Mouse (Mus musculus): ENCODE results near the gene Macrod2. TPM values are rescaled to one million over a fixed set of nuclear protein-coding genes. Genes with fewer than 3 reads are reported as not detected.

Gene Macrod2
- polyA plus RNA-seq, 1 experiment from 2014 or later: 26.5 TPM

DNA sequence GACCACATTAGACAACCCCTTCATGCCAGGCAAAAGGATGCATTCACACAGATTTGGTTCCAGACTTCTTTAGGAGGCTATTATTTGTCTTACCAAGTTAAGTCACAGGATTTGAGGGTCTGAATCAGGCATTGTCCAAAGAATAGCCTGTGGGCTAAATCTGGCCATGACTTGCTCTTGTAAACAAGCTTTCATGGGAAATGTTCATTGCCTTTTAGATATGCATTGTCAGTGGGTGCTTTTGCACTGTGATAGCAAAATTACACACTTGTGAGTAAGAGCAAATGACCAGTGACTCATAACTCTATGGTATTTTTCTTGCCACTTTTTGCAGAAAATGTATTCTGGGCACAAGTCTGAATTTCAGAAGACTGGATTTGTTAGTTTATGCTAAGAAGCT, 1150.8 kb downstream of the Macrod2 start:
- no peak overlapping the region for H3K4me3 ChIP-seq
- H3K36me3 ChIP-seq: no peaks in the 10 kb centered on the region
- no peak for DNase-seq (ENCODE audit: low spot score)

DNA sequence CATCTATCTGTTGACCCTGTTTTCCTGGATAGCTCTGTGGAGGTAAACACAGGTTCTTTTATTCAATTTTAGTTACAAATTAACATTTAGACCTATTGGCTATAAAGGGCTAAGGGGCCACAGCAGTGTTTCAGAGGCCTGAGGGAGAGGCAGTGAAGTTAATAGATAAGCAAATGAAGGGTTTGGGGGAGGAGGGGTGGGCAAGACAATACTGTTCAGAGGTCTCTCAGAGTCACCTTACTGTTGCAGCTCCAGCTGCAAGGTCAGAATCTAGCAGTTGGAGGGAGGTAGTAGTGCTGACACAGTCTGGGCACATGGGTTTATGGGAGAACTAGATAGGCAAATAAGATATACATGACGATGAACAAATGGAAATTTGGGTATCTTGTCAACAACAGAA, 1156.6 kb downstream of the Macrod2 start:
- Histone ChIP-seq H3K9me3 (no peaks in the 10 kb centered on the region), H3K4me3 (no peak overlapping the region), H3K27me3 (ENCODE audit: insufficient read depth, poor library complexity, severe bottlenecking) (no peaks in the 10 kb centered on the region), H3K36me3 (no peaks in the 10 kb centered on the region), H3K27ac (no peak overlapping the region), H3K4me1 (no peaks in the 10 kb centered on the region)
- WGBS: 76% methylated on average over 1 of the region's 1 CpGs
- DNase-seq (ENCODE audit: low spot score): no peak

More for the DNA sequence above, 1150.8 kb downstream of the Macrod2 start:
- H3K9me3 ChIP-seq: no peaks in the 10 kb centered on the region
- H3K27me3 ChIP-seq (ENCODE audit: insufficient read depth, poor library complexity, severe bottlenecking): no peaks in the 10 kb centered on the region
- H3K4me1 ChIP-seq: no peaks in the 10 kb centered on the region
- H3K27ac ChIP-seq: no peak overlapping the region

DNA sequence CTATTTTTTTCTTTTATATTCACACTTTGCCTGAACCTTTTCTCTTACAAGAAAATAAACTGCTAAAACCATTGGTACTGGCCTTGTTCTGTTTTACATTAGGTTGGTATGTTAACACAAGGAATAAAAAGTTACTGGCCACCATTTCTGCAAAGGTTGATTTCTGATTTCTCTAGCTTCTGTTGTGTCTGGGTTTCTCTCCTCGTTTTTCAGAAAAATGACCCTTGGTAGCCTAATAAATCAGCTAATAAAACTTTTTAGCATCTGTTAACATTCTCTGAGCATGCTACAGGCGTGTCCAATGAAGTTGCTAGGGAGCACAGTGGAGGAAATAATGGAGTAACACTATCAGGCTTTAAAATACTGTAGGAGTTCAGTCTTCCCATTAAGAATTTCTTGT, 1161.6 kb downstream of the Macrod2 start:
- no peaks in the 10 kb centered on the region for H3K27me3 ChIP-seq (ENCODE audit: insufficient read depth, poor library complexity, severe bottlenecking)
- no peak overlapping the region for H3K27ac ChIP-seq
- H3K9me3 ChIP-seq: no peaks in the 10 kb centered on the region
- no peaks in the 10 kb centered on the region for H3K36me3 ChIP-seq
- WGBS: 63% methylated on average over 2 of the region's 2 CpGs
- no peak for DNase-seq (ENCODE audit: low spot score)
- H3K4me3 ChIP-seq: no peak overlapping the region
- H3K4me1 ChIP-seq: no peaks in the 10 kb centered on the region

DNA sequence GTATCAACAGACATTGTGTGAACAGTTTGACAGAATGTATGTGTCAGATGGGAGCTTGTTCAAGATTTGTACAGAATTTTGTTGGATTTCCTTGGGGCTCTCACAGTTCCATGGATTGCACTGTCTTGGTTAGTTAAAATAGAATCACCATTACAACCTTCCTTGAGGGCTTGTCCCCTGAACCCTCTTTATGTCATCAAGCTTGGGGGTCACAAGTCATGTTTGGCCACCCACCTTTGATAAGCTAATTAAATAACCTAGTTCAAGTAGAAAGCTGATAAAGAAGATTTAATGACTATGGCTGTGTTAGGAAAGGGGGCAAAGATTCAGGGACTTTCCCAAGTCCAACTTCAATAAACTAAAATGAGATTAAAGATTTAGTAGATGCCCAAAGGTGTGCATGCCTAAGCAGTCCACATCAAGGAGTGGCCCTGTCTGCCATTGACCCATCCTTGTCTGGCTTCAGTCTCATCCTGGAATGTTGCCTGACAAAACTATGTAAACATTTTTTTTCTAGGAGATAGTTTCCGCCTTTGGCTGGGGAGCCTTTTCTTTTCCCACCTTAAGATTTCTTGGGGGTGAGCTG, 1163.2 kb downstream of the Macrod2 start:
- 87% methylated on average over 1 of the region's 1 CpGs for whole genome bisulfite sequencing
- DNase-seq (ENCODE audit: low spot score): no peak
- H3K27ac ChIP-seq: no peak overlapping the region
- no peak overlapping the region for H3K4me3 ChIP-seq
- no peaks in the 10 kb centered on the region for H3K9me3 ChIP-seq
- H3K4me1 ChIP-seq: no peaks in the 10 kb centered on the region
- no peaks in the 10 kb centered on the region for H3K36me3 ChIP-seq
- H3K27me3 ChIP-seq (ENCODE audit: insufficient read depth, poor library complexity, severe bottlenecking): no peaks in the 10 kb centered on the region

DNA sequence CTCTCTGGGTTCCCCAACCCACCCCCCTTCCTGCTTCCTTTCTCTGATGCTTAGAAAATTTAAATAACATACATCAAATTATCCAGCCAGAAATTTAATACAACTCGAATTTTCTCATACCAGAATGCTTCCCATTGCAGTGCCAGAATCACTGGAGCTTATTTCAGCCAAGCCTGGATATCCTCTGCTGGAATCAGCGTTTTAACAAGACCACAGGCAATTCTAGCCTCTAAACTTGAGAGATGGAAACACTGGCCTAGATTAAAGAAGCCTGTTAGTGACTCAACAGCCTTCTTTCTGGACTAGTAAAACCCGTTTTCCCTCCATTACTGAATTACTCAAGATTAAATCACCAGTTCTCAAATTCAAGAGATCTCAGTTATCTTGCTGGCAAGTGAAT, 1170.9 kb downstream of the Macrod2 start:
- DNase-seq (ENCODE audit: low spot score): no peak
- no peaks in the 10 kb centered on the region for H3K9me3 ChIP-seq
- no peaks in the 10 kb centered on the region for H3K27me3 ChIP-seq (ENCODE audit: insufficient read depth, poor library complexity, severe bottlenecking)
- no peak overlapping the region for H3K4me3 ChIP-seq
- no peak overlapping the region for H3K27ac ChIP-seq
- no peaks in the 10 kb centered on the region for H3K4me1 ChIP-seq
- WGBS: 63% methylated on average over 3 of the region's 3 CpGs
- H3K36me3 ChIP-seq: no peaks in the 10 kb centered on the region

DNA sequence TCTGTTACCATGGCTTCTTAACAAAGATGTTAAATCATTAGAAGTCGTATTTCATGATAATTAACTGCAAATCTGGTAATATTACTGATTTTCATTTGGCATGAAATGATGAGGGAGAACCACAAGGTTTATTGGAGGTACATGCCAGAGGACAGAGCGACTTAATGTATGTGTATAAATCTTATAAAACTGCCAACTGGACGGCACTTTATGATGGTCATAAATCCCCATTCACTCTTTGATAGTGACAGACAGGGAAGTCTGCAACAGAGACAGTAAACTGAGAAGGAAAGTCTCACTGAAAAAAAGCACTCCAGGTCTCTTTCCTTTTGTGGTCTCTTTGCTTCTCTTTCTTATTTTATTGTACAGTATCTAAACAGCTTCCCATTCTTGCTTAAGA, 1176.3 kb downstream of the Macrod2 start:
- DNase-seq (ENCODE audit: low spot score): no peak
- no peaks in the 10 kb centered on the region for H3K27me3 ChIP-seq (ENCODE audit: insufficient read depth, poor library complexity, severe bottlenecking)
- H3K4me3 ChIP-seq: no peak overlapping the region
- H3K36me3 ChIP-seq: no peaks in the 10 kb centered on the region
- H3K4me1 ChIP-seq: no peaks in the 10 kb centered on the region
- no peak overlapping the region for H3K27ac ChIP-seq
- no peaks in the 10 kb centered on the region for H3K9me3 ChIP-seq
- 74% methylated on average over 3 of the region's 3 CpGs for WGBS

DNA sequence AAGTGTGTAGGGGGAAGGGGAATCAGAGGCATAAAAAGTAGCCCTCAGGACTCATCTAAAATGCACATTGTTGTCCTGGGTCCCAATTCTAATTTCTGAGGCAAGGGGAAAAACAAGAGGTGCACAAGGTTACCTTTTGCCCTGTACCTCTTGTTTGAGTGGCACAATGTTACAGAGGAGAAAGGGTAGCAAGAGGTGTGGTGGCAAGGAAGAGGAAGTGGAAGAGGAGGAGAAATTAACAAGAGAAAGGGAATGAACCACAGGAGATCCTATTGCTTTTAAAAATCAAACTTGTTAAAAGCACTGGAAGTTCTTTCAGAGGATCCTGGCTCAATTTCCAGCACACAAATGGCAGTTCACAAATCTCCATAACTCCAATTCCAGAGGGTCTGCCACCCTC, 1183.1 kb downstream of the Macrod2 start:
- DNase-seq (ENCODE audit: low spot score): no peak
- no peak overlapping the region for H3K27ac ChIP-seq
- no peaks in the 10 kb centered on the region for H3K27me3 ChIP-seq (ENCODE audit: insufficient read depth, poor library complexity, severe bottlenecking)
- no peaks in the 10 kb centered on the region for H3K9me3 ChIP-seq
- no peak overlapping the region for H3K4me3 ChIP-seq
- no peaks in the 10 kb centered on the region for H3K4me1 ChIP-seq
- no peaks in the 10 kb centered on the region for H3K36me3 ChIP-seq

DNA sequence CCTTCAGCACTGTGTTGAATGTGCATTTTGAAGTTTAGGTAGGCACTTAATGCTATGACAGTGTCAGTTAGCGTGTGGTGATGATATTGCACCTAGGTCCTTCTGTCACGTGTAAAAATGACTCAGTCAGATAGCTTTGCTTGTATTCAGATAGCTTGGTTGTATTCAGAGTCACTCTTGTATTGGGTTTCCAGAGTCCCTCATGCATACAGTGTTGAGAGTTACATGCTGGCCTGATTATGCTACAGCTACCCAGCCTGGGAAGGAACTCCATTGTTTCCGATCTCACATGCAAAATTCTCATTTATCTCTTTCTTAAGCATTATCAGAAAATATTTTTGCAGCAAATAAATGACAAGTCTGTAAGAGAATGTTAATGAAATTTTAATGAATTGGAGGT, 1187.3 kb downstream of the Macrod2 start:
- WGBS: 73% methylated on average over 3 of the region's 3 CpGs

DNA sequence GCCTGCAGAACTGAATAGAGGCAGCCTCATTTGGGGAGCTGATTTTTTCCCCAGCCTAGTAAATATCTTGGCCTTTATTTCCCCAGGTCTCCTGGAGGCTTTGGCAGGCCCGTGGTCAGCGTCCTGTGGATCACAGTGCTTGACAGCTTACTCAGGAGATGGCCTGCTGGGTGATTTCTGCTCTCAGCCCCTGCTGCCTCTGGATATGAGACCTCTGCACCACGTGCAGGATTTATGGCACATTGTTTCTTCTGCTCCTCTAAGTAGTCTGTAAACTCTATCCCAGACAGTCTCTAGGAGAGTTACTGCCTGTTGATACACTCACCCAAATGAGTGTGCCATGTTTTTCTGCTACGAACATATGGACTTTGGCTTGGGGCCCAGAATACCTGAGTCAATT, 1187.8 kb downstream of the Macrod2 start:
- H3K36me3 ChIP-seq: no peaks in the 10 kb centered on the region
- no peaks in the 10 kb centered on the region for H3K27me3 ChIP-seq (ENCODE audit: insufficient read depth, poor library complexity, severe bottlenecking)
- H3K9me3 ChIP-seq: no peaks in the 10 kb centered on the region
- no peak for DNase-seq (ENCODE audit: low spot score)
- no peak overlapping the region for H3K4me3 ChIP-seq
- peaks cover 14% of the 10 kb centered on the region; the same call in 1 of the 2 replicates for H3K4me1 ChIP-seq
- H3K27ac ChIP-seq: no peak overlapping the region
- WGBS: 43% methylated on average over 4 of the region's 4 CpGs

More for the DNA sequence above, 1187.3 kb downstream of the Macrod2 start:
- no peaks in the 10 kb centered on the region for H3K36me3 ChIP-seq
- no peak overlapping the region for H3K27ac ChIP-seq
- H3K4me1 ChIP-seq: peaks cover 9% of the 10 kb centered on the region; the same call in 1 of the 2 replicates
- H3K27me3 ChIP-seq (ENCODE audit: insufficient read depth, poor library complexity, severe bottlenecking): no peaks in the 10 kb centered on the region
- no peak for DNase-seq (ENCODE audit: low spot score)
- H3K9me3 ChIP-seq: no peaks in the 10 kb centered on the region
- H3K4me3 ChIP-seq: no peak overlapping the region

DNA sequence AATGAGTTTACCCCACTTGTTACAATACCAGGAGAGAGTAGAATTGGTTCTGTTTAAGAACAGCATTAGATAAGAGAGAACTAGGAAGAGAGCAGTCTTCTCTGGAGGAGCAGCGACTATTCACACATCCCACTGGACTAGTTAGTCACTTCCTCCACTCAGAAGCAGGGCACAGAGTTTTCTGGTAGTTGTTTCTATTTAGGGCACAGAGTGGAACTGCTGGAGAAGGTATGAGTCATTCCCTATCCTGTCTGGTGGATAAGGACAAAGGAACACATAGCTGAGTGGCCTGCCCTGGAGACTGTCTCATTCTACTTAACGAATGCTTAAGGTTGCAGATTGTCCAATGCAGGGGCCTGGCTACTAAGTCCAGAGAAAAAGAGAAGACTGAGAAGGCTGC, 1192.2 kb downstream of the Macrod2 start:
- no peaks in the 10 kb centered on the region for H3K9me3 ChIP-seq
- no peaks in the 10 kb centered on the region for H3K36me3 ChIP-seq
- 19% methylated on average over 2 of the region's 2 CpGs for WGBS
- H3K4me1 ChIP-seq: peaks cover 15% of the 10 kb centered on the region; the same call in 1 of the 2 replicates
- no peak overlapping the region for H3K4me3 ChIP-seq
- no peaks in the 10 kb centered on the region for H3K27me3 ChIP-seq (ENCODE audit: insufficient read depth, poor library complexity, severe bottlenecking)
- DNase-seq (ENCODE audit: low spot score): peak; percentile 82
- peak overlapping the region; percentile 59 for H3K27ac ChIP-seq

DNA sequence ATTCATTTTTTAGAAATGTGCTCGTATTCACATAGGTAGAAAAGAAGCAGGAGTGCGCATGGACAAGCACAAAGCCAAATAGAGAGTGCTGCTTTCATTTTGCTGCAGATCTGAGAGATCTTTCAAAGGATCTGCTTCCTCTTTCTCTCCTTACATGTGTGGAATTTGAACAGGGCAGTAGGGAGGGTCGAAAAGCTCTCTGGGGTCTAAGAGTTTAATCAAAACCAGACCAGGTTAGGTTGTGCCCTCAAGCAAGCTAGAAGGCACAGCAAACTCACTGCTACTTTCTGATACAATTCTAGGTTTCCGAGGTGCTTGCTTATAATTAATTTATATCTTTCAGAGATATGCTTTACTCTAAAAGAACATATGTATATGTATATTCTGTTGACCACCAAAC, 1196.2 kb downstream of the Macrod2 start:
- no peaks in the 10 kb centered on the region for H3K9me3 ChIP-seq
- no peak for DNase-seq (ENCODE audit: low spot score)
- 68% methylated on average over 4 of the region's 4 CpGs for WGBS
- peaks cover 13% of the 10 kb centered on the region; the same call in 1 of the 2 replicates for H3K4me1 ChIP-seq
- H3K36me3 ChIP-seq: no peaks in the 10 kb centered on the region
- H3K27ac ChIP-seq: no peak overlapping the region
- H3K27me3 ChIP-seq (ENCODE audit: insufficient read depth, poor library complexity, severe bottlenecking): no peaks in the 10 kb centered on the region
- no peak overlapping the region for H3K4me3 ChIP-seq

DNA sequence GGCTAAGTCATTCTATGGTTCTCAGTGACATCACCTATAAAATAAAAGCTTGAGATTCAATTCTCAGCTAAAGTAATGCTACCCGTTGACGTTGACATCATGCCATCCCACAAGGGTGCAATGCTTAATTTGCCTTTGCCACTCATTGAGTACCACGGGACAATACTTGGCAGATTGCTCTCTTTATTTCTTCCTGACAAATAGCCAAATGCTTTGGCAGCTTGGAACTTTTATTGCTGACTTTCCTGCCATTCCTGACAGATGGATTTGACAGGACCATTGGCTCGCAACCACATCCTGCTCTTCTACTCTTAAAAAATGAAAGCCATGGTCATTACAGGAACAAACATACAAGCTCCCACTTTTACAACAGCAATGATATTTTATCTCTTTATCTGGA, 1199.7 kb downstream of the Macrod2 start:
- Histone ChIP-seq H3K27me3 (ENCODE audit: insufficient read depth, poor library complexity, severe bottlenecking) (no peaks in the 10 kb centered on the region), H3K36me3 (no peaks in the 10 kb centered on the region), H3K27ac (no peak overlapping the region), H3K4me1 (no peaks in the 10 kb centered on the region), H3K9me3 (no peaks in the 10 kb centered on the region), H3K4me3 (no peak overlapping the region)
- WGBS: 87% methylated on average over 4 of the region's 4 CpGs
- DNase-seq (ENCODE audit: low spot score): no peak

DNA sequence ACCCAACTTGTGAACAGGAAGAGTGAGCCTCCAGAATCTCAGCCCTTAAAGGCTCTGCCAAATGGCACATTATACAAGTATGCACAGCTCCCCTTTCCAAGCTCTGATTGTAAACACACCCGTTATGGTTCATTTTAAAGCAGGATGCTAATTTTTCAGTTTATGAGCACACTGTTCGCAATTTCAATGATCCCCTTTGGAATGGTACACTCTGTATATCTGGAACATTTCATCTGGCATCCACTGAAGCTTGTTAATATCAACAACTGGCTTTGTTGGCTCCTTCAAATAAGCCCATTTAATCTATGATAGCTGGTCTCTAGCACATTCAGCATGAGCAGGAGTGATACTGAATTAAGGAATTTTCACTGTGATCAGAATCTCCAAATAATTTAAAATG, 1222.6 kb downstream of the Macrod2 start:
- no peaks in the 10 kb centered on the region for H3K4me1 ChIP-seq
- H3K9me3 ChIP-seq: no peaks in the 10 kb centered on the region
- no peak for DNase-seq (ENCODE audit: low spot score)
- 87% methylated on average over 2 of the region's 2 CpGs for WGBS
- no peak overlapping the region for H3K27ac ChIP-seq
- no peaks in the 10 kb centered on the region for H3K27me3 ChIP-seq (ENCODE audit: insufficient read depth, poor library complexity, severe bottlenecking)
- H3K36me3 ChIP-seq: no peaks in the 10 kb centered on the region
- H3K4me3 ChIP-seq: no peak overlapping the region

DNA sequence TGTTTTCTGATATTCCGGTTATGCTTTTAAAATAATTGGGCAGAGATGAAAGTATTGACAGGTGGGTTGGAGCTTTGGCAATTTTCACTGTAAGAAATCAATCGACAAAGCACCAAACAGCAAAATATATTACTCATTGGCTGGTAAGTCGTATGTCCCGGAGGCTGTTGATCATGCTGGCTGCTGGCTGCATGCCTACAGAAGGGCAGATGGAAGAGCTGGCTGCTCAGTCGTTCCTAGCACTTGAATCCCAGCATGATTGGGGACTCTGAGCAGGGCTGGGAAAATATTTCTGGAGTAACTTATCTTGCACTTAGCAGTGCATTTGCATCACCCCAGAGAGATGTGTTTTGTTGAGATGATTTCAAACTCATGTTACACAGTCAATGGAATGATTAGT, 1223.1 kb downstream of the Macrod2 start:
- H3K27me3 ChIP-seq (ENCODE audit: insufficient read depth, poor library complexity, severe bottlenecking): no peaks in the 10 kb centered on the region
- DNase-seq (ENCODE audit: low spot score): no peak
- no peaks in the 10 kb centered on the region for H3K4me1 ChIP-seq
- H3K27ac ChIP-seq: no peak overlapping the region
- H3K4me3 ChIP-seq: no peak overlapping the region
- H3K36me3 ChIP-seq: no peaks in the 10 kb centered on the region
- H3K9me3 ChIP-seq: no peaks in the 10 kb centered on the region
- 70% methylated on average over 5 of the region's 5 CpGs for WGBS

Measured in heart, embryonic 10.5 days (tissue).